Mouse (Mus musculus) midbrain, embryonic 14.5 days (tissue): ENCODE data around the gene Rnf43. TPM values are rescaled to one million over a fixed set of nuclear protein-coding genes. Genes with fewer than 3 reads are reported as not detected.

Experiments used
- ATAC-seq: fragments of 200-750 bp; cut with Nextera tagmentation; 2 replicates; pipeline ENCODE4 v1.8.0; 2017; ENCODE audit warnings: moderate number of reproducible peaks, moderate library complexity; ENCODE audit not compliant: low FRiP score, low TSS enrichment
- DNase-seq: peaks from one replicate; pipeline ENCODE4 v3.0.0-alpha.2; 2015
- H3K27ac ChIP-seq: fragments of 300-500 bp; sonication (generic); replicated peaks from 2 replicates; pipeline ENCODE4 v1.5.1; 2014; ENCODE audit warnings: mild to moderate bottlenecking, low read depth, low read length, moderate library complexity
- H3K27me3 ChIP-seq: fragments of 300-500 bp; sonication (generic); 2 replicates; pipeline ENCODE4 v1.6.1; 2014; ENCODE audit warnings: low read length, control low read depth, mixed read lengths; ENCODE audit not compliant: control insufficient read depth, insufficient read depth
- H3K36me3 ChIP-seq: fragments of 300-500 bp; sonication (generic); 2 replicates; pipeline ENCODE4 v1.6.1; 2014; ENCODE audit warnings: low read length, control low read depth; ENCODE audit not compliant: control insufficient read depth, insufficient read depth
- H3K4me1 ChIP-seq: fragments of 300-500 bp; sonication (generic); 2 replicates; pipeline ENCODE4 v1.6.1; 2014; ENCODE audit warnings: mild to moderate bottlenecking, antibody characterized with exemption, low read length, control low read depth; ENCODE audit not compliant: control insufficient read depth, insufficient read depth
- H3K4me2 ChIP-seq: fragments of 300-500 bp; sonication (generic); 2 replicates; pipeline ENCODE4 v1.6.1; 2014; ENCODE audit warnings: mild to moderate bottlenecking, low read length, moderate library complexity
- H3K4me3 ChIP-seq: fragments of 300-500 bp; sonication (generic); replicated peaks from 2 replicates; pipeline ENCODE4 v1.5.1; 2014; ENCODE audit warnings: low read depth, low read length
- H3K9ac ChIP-seq: fragments of 300-500 bp; sonication (generic); replicated peaks from 2 replicates; pipeline ENCODE4 v1.6.1; 2014; ENCODE audit warnings: mild to moderate bottlenecking, low read length, moderate library complexity
- H3K9me3 ChIP-seq: fragments of 300-500 bp; sonication (generic); 2 replicates; pipeline ENCODE4 v1.6.1; 2016; ENCODE audit warnings: low read length, control low read depth, mixed read lengths; ENCODE audit not compliant: control insufficient read depth
- WGBS: fragments of 180-500 bp; shearing (Covaris S2); extraction: QIAGEN DNeasy Blood & Tissue Kit; methylation state at CpG from one replicate; pipeline ENCODE4 v1.1.7; 2014; 5-methylcytosine and 5-hydroxymethylcytosine counted together
- polyA plus RNA-seq: library from polyadenylated mRNA; unstranded; fragments of >200 nt; fragmentation: Nextera tagmentation; extraction: Ambion mirVana; gene quantifications from 2 replicates; pipeline ENCODE4 v1.2.1, GENCODE M21; 2014

Rnf43 gene
- polyA plus RNA-seq, 1 experiment from 2014 or later = 0.78 TPM

- 79% methylated on average over 12 of the region's 12 CpGs for WGBS
- H3K4me3 ChIP-seq = no peak overlapping the region
- no peak overlapping the region for H3K9ac ChIP-seq
- no peak overlapping the region for H3K4me2 ChIP-seq
- H3K9me3 ChIP-seq = no peaks in the 10 kb centered on the region
- H3K27ac ChIP-seq = no peak overlapping the region
- H3K27me3 ChIP-seq = peaks cover 15% of the 10 kb centered on the region
- ATAC-seq (no peak), DNase-seq (no peak)
- no peaks in the 10 kb centered on the region for H3K36me3 ChIP-seq
- peaks cover 3% of the 10 kb centered on the region; the same call in 1 of the 2 replicates for H3K4me1 ChIP-seq
These were observed 3.9 kb downstream of the Rnf43 start for GRCm38 (mm10) chr11:87666256-87667035.

- Histone ChIP-seq H3K36me3 (no peaks in the 10 kb centered on the region), H3K4me2 (no peak overlapping the region), H3K27me3 (peaks cover 15% of the 10 kb centered on the region), H3K9me3 (no peaks in the 10 kb centered on the region), H3K27ac (no peak overlapping the region), H3K4me1 (peaks cover 3% of the 10 kb centered on the region; the same call in 1 of the 2 replicates), H3K4me3 (no peak overlapping the region), H3K9ac (no peak overlapping the region)
- DNase-seq (no peak), ATAC-seq (no peak)
- 72% methylated on average over 4 of the region's 4 CpGs for whole genome bisulfite sequencing
These were observed 4.9 kb downstream of the Rnf43 start for GRCm38 (mm10) chr11:87667107-87668090.

- DNase-seq = no peak
- H3K4me1 ChIP-seq = no peaks in the 10 kb centered on the region
- no peaks in the 10 kb centered on the region for H3K9me3 ChIP-seq
- H3K4me3 ChIP-seq = no peak overlapping the region
- H3K27me3 ChIP-seq = no peaks in the 10 kb centered on the region
- no peaks in the 10 kb centered on the region for H3K36me3 ChIP-seq
- H3K4me2 ChIP-seq = no peak overlapping the region
- 94% methylated on average over 1 of the region's 1 CpGs for WGBS
- ATAC-seq = no peak
- H3K27ac ChIP-seq = no peak overlapping the region
- no peak overlapping the region for H3K9ac ChIP-seq
These were observed 10.8 kb downstream of the Rnf43 start for GRCm38 (mm10) chr11:87673282-87673681.

- no peak for ATAC-seq
- 94% methylated on average over 6 of the region's 6 CpGs for WGBS
These were observed 13.1 kb downstream of the Rnf43 start for GRCm38 (mm10) chr11:87675606-87676005.

DNA sequence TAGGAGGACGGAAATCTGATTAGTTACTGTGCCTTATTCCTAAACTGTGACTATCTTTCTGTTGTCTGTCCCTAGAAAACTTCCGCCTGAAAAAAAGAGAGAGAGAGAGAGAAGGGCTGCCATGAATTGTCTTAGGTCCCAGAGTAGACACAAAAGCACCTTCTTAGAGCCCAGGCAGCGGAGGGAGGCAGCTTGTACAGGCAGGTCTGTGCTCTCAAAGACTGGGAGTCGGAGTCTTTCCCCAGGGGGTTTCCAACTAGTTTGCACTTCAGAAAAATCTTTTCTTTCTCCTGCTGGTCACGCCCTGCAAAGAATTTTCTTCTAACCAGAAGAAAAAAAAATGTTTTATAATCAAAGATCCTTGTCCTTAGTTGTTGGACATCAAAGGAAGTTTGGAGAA lies 15.2 kb downstream of the Rnf43 start:
- no peaks in the 10 kb centered on the region for H3K9me3 ChIP-seq
- H3K9ac ChIP-seq = no peak overlapping the region
- H3K36me3 ChIP-seq = no peaks in the 10 kb centered on the region
- H3K4me2 ChIP-seq = no peak overlapping the region
- no peaks in the 10 kb centered on the region for H3K27me3 ChIP-seq
- ATAC-seq (no peak), DNase-seq (no peak)
- no peaks in the 10 kb centered on the region for H3K4me1 ChIP-seq
- no peak overlapping the region for H3K4me3 ChIP-seq
- WGBS = 25% methylated on average over 5 of the region's 5 CpGs
- H3K27ac ChIP-seq = no peak overlapping the region

More at GRCm38 (mm10) chr11:87675606-87676005, 13.1 kb downstream of the Rnf43 start:
- no peak overlapping the region for H3K4me2 ChIP-seq
- no peak overlapping the region for H3K4me3 ChIP-seq
- no peak for DNase-seq
- H3K36me3 ChIP-seq = no peaks in the 10 kb centered on the region
- H3K27me3 ChIP-seq = no peaks in the 10 kb centered on the region
- no peak overlapping the region for H3K9ac ChIP-seq
- no peaks in the 10 kb centered on the region for H3K4me1 ChIP-seq
- H3K27ac ChIP-seq = no peak overlapping the region
- no peaks in the 10 kb centered on the region for H3K9me3 ChIP-seq

DNA sequence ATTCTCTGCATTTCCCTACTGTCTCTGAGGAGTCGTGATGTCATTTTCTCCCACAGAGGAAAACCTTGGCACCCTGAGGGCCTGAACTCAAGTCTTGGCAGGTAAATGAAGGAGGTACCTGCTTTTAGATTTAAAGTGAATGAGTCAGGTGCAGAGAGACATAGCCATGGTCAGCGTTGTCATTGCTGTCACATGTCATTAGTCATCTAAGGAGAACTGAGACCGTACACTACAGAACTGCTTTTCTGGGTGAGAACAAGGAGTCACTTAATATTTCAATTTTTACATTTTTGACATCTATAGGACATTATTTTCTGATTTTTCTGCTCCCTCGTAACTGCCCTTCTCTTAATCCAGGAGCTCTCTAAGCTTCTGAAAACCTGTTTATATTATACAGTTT lies 16.0 kb downstream of the Rnf43 start:
- no peaks in the 10 kb centered on the region for H3K4me1 ChIP-seq
- no peak for ATAC-seq
- no peaks in the 10 kb centered on the region for H3K36me3 ChIP-seq
- no peak overlapping the region for H3K4me3 ChIP-seq
- H3K9me3 ChIP-seq = no peaks in the 10 kb centered on the region
- H3K27me3 ChIP-seq = no peaks in the 10 kb centered on the region
- WGBS = 84% methylated on average over 4 of the region's 4 CpGs
- no peak overlapping the region for H3K4me2 ChIP-seq
- no peak overlapping the region for H3K9ac ChIP-seq
- DNase-seq = no peak
- no peak overlapping the region for H3K27ac ChIP-seq

DNA sequence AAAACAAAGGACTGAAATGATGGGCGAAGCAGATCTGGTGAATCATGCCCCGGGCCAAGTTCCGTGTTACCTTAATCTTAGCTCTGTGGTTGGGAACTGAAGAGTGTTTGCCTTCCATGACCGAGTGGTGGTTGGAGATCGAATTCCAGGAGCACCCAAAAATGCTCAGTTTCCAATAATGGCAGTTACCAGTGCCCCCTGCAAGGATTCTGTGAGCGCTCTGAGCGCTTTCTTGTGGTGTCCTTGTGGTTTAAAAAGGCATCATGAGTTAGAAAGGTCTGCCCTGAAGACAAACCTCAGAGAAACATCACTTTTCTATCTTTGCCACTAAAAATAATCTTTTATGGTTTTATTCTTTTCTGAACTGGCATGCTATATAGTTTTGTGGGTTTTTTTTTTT lies 16.5 kb downstream of the Rnf43 start:
- DNase-seq (no peak), ATAC-seq (no peak)
- 94% methylated on average over 7 of the region's 7 CpGs for WGBS
- H3K4me2 ChIP-seq = no peak overlapping the region
- H3K27ac ChIP-seq = no peak overlapping the region
- no peaks in the 10 kb centered on the region for H3K9me3 ChIP-seq
- H3K27me3 ChIP-seq = no peaks in the 10 kb centered on the region
- no peak overlapping the region for H3K9ac ChIP-seq
- no peaks in the 10 kb centered on the region for H3K4me1 ChIP-seq
- H3K4me3 ChIP-seq = no peak overlapping the region
- H3K36me3 ChIP-seq = no peaks in the 10 kb centered on the region

DNA sequence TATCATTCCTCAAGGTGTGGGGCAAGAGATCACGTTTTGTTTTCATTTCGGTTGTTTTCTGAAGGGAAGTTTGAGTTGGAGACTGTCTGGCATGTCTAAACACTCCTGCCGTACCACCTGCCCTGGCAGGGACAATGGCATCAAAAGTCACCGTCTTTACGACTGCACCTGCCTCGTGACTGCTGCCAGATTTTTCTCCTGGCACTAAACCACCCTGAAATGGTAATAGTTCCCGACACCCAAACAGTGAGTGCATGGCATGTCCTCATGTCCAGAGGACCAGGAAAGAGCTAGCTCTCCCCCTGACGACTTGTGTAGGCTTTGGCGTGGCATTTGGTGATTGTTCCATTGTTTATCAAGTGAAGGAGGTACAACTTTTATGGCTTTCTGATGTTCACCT lies 18.3 kb downstream of the Rnf43 start:
- DNase-seq = no peak
- Histone ChIP-seq H3K27ac (no peak overlapping the region), H3K4me3 (no peak overlapping the region), H3K4me1 (no peaks in the 10 kb centered on the region), H3K9ac (no peak overlapping the region), H3K4me2 (no peak overlapping the region), H3K36me3 (no peaks in the 10 kb centered on the region), H3K9me3 (no peaks in the 10 kb centered on the region), H3K27me3 (no peaks in the 10 kb centered on the region)
- WGBS = 91% methylated on average over 9 of the region's 9 CpGs
- no peak for ATAC-seq
